Mouse (Mus musculus) cerebellum, adult (tissue): Measurements from ENCODE around the gene Duoxa1.

Experiments
- ATAC-seq: cut with Nextera tagmentation; 2 replicates; pipeline ENCODE4 v1.9.2; 2017; ENCODE audit warnings: mild to moderate bottlenecking, moderate library complexity, mixed read lengths; ENCODE audit not compliant: insufficient number of reproducible peaks, low FRiP score, low TSS enrichment

The Duoxa1 gene

GRCm38 (mm10) chr2:122299911-122300655 lies 13.4 kb downstream of the Duoxa1 start:
- no peak for ATAC-seq

GRCm38 (mm10) chr2:122298596-122299490 lies 14.7 kb downstream of the Duoxa1 start, which contains the start of gene Duoxa2:
Gene Duoxa2, plus strand, starts transcription at chr2:122298900.
- no peak for ATAC-seq

GRCm38 (mm10) chr2:122298096-122298499 lies 15.4 kb downstream of the Duoxa1 start, which contains the start of gene Duox2:
Gene Duox2, minus strand, starts transcription at chr2:122298449.
- ATAC-seq = no peak

- ATAC-seq = no peak
Observed at GRCm38 (mm10) chr2:122297271-122298095, 16.0 kb downstream of the Duoxa1 start.

- ATAC-seq = no peak
Observed at GRCm38 (mm10) chr2:122294916-122295315, 18.6 kb downstream of the Duoxa1 start.

GRCm38 (mm10) chr2:122286137-122286536 lies 27.4 kb downstream of the Duoxa1 start:
- ATAC-seq = no peak

GRCm38 (mm10) chr2:122284091-122284490 lies 29.4 kb downstream of the Duoxa1 start:
- ATAC-seq = no peak

DNA sequence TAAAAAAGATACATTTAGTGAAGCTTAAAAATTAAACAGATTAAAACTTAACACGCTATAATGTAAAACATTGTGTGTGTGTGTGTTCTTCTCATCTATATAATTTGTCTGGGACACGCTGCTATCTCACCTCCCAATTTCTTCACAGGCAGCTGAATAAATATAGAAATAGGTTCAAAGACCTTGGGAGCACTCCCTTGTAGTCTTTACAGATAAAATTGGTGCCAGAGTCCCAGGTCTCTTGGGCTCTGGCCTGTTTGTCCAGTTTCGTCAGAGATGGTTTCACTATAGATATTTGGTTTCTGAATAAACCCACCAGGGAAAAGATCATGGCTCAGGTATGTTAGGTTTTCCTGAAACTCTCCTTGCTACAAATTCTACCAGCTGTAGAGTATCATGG lies 34.8 kb downstream of the Duoxa1 start:
- ATAC-seq = no peak

DNA sequence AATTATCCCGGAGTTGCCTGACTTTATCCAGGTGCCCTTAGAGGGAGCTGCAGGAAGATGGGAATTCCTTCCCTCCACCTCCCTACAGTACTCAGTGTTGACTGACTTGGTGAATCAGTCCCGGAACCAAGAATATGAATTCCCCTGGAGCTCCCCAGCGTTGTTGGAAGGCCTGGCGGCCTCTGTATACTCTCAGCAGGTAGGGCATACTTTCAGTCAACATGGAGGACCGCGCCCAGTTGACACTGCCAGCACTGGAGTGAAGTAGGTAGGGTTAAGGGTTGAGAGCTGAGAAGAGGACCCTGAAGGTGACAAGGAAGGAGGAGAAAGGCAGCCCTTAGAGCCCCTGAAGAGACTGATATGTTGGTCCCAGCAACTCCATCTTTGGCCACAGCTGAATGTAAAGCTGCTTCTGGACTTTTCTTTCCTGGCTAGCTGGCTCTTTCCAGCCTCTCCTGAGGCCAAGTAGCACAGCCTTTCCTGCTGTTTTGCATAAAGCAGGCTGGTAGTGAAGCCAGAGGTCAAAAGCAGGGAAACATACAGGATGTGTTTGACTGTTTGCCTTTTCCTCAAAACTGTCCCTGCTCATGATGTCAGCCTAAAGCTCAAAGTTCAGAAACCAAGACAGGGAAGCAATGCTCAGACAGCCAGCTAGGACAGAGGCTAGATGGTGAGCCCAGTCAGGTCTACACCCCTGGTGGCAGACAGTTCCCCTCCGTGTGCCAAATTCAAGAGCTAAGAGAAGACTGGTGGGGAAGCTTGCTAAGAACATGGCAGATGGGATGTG lies 46.9 kb downstream of the Duoxa1 start:
- no peak for ATAC-seq

DNA sequence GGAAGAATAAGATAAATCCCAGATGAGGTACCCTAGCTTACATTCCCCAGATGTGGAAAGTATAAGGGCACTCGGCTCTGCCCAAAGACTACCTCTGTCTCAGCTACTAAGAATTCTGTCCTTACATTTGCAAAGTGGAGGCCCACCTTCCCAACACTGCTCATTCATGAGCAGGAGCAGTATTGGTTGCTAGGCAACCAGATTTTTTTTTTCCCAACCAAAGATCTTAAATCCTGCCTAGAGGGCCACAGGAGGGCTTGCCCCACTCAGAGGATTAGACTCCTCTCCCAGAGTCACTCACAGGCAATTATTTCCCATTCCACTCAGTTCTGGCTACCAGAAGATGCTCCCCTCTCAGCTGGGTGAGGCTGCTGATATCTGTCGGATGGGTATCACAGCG lies 48.8 kb downstream of the Duoxa1 start:
- no peak for ATAC-seq

DNA sequence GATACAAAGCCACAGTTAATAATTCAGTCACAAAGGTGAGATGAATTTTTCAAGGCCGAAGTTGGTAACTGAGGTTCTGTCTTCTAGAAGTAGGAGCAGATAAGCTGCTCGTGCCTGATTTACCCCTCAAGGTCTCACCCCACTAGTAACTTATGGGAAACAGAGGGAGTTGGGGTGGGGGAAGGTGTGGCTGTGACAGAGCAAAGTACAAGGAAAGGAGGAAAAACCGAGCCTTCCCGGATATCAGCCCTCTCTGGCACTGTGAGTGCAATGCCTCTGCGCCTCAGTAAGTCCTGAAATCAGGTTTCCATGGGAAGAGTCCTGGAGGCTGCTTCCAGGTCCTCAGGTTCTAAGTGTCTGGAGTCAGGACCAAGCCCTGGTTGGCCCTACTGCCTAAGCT lies 52.8 kb downstream of the Duoxa1 start:
- ATAC-seq = no peak

GRCm38 (mm10) chr2:122255997-122256396 lies 57.5 kb downstream of the Duoxa1 start:
- ATAC-seq = no peak
